Mouse (Mus musculus) intestine, postnatal 0 days (tissue): Measurements from ENCODE around the gene Gm10681. TPM values are rescaled to one million over a fixed set of nuclear protein-coding genes. Genes with fewer than 3 reads are reported as not detected.

ENCODE experiments used
- polyA plus RNA-seq: library from polyadenylated mRNA; unstranded; fragments of >200 nt; fragmentation: Nextera tagmentation; extraction: Ambion mirVana; gene quantifications from 2 replicates; pipeline ENCODE4 v1.2.1, GENCODE M21; 2015

Gene Gm10681
- polyA plus RNA-seq, 1 experiment from 2014 or later, result not detected

Other genes starting within 250 kb of the Gm10681 start
- 89.9 and 93.7 TPM in 2 replicates for gene Phgdh, start 248.8 kb downstream of the Gm10681 start, polyA plus RNA-seq
- gene Zfp697, start 206.3 kb downstream of the Gm10681 start, polyA plus RNA-seq, result 6.2 and 6.6 TPM in 2 replicates
- gene Gm4450, start 131.7 kb downstream of the Gm10681 start, polyA plus RNA-seq, result not detected in 2 replicates
- gene Hsd3b4, start 78.3 kb downstream of the Gm10681 start, polyA plus RNA-seq, result not detected in 2 replicates
- not detected in 2 replicates for gene Hsd3b5, start 41.4 kb upstream of the Gm10681 start, polyA plus RNA-seq
- gene Hsd3b2, start 135.7 kb upstream of the Gm10681 start, polyA plus RNA-seq, result 1.4 and 1.5 TPM in 2 replicates
- 52.9 and 53.2 TPM in 2 replicates for gene Hsd3b3, start 174.3 kb upstream of the Gm10681 start, polyA plus RNA-seq
- gene Hsd3b6, start 225.6 kb upstream of the Gm10681 start, polyA plus RNA-seq, result not detected in 2 replicates